Mouse (Mus musculus): ENCODE measurements around the gene Hnrnph3. TPM values are rescaled to one million over a fixed set of nuclear protein-coding genes. Genes with fewer than 3 reads are reported as not detected.

Hnrnph3 gene
- polyA plus RNA-seq, 1 experiment from 2014 or later, result 116 TPM

GRCm38 (mm10) chr10:63026795-63027160, 2.8 kb upstream of the Hnrnph3 start:
- ATAC-seq (ENCODE audit: insufficient number of reproducible peaks, low FRiP score, low TSS enrichment, low read depth), result no peak
- DNase-seq (ENCODE audit: low spot score), result no peak
- Histone ChIP-seq H3K9ac (ENCODE audit: low read length) (no peak overlapping the region), H3K36me3 (ENCODE audit: control insufficient read depth, insufficient read depth, low read length) (no peaks in the 10 kb centered on the region), H3K4me2 (ENCODE audit: low read depth, severe bottlenecking) (no peak overlapping the region), H3K27me3 (ENCODE audit: control insufficient read depth, insufficient read depth, low read length) (no peaks in the 10 kb centered on the region), H3K4me1 (ENCODE audit: control insufficient read depth, insufficient read depth, low read length) (peaks cover 5% of the 10 kb centered on the region), H3K4me3 (ENCODE audit: low read depth, low read length) (no peak overlapping the region), H3K9me3 (ENCODE audit: control insufficient read depth, low read length) (no peaks in the 10 kb centered on the region), H3K27ac (replicated peaks; ENCODE audit: low read depth, low read length) (no peak overlapping the region)
- 90% methylated on average over 6 of the region's 6 CpGs for WGBS

- Histone ChIP-seq H3K4me2 (ENCODE audit: low read depth, severe bottlenecking) (0 out of 2 replicates have a peak overlapping the region, but pooled peaks have one; percentile 8), H3K36me3 (ENCODE audit: control insufficient read depth, insufficient read depth, low read length) (no peaks in the 10 kb centered on the region)
Measured at GRCm38 (mm10) chr10:63026156-63026794, 2.3 kb upstream of the Hnrnph3 start.

GRCm38 (mm10) chr10:63025491-63026011, 1.5 kb upstream of the Hnrnph3 start:
- Histone ChIP-seq H3K36me3 (ENCODE audit: control insufficient read depth, insufficient read depth, low read length) (no peaks in the 10 kb centered on the region), H3K9ac (ENCODE audit: low read length) (no peak overlapping the region; the same call in 1 of the 2 replicates), H3K27ac (replicated peaks; ENCODE audit: low read depth, low read length) (peak overlapping the region; percentile 99), H3K4me3 (ENCODE audit: low read depth, low read length) (no peak overlapping the region), H3K9me3 (ENCODE audit: control insufficient read depth, low read length) (no peaks in the 10 kb centered on the region), H3K27me3 (ENCODE audit: control insufficient read depth, insufficient read depth, low read length) (no peaks in the 10 kb centered on the region), H3K4me2 (ENCODE audit: low read depth, severe bottlenecking) (no peak overlapping the region), H3K4me1 (ENCODE audit: control insufficient read depth, insufficient read depth, low read length) (peaks cover 10% of the 10 kb centered on the region)
- ATAC-seq (ENCODE audit: insufficient number of reproducible peaks, low FRiP score, low TSS enrichment, low read depth), result no peak
- WGBS, result 61% methylated on average over 6 of the region's 6 CpGs
- peak; percentile 31 for DNase-seq (ENCODE audit: low spot score)

More at GRCm38 (mm10) chr10:63026156-63026794, 2.3 kb upstream of the Hnrnph3 start:
- H3K27me3 ChIP-seq (ENCODE audit: control insufficient read depth, insufficient read depth, low read length), result no peaks in the 10 kb centered on the region
- peaks cover 6% of the 10 kb centered on the region for H3K4me1 ChIP-seq (ENCODE audit: control insufficient read depth, insufficient read depth, low read length)
- H3K9me3 ChIP-seq (ENCODE audit: control insufficient read depth, low read length), result no peaks in the 10 kb centered on the region
- H3K9ac ChIP-seq (ENCODE audit: low read length), result no peak overlapping the region
- H3K4me3 ChIP-seq (ENCODE audit: low read depth, low read length), result no peak overlapping the region
- DNase-seq (ENCODE audit: low spot score), result peak; percentile 34
- 38% methylated on average over 8 of the region's 8 CpGs for WGBS
- ATAC-seq (ENCODE audit: insufficient number of reproducible peaks, low FRiP score, low TSS enrichment, low read depth), result no peak
- H3K27ac ChIP-seq (replicated peaks; ENCODE audit: low read depth, low read length), result no peak overlapping the region

- Histone ChIP-seq H3K36me3 (ENCODE audit: control insufficient read depth, insufficient read depth, low read length) (no peaks in the 10 kb centered on the region), H3K27ac (replicated peaks; ENCODE audit: low read depth, low read length) (peak overlapping the region; percentile 99), H3K27me3 (ENCODE audit: control insufficient read depth, insufficient read depth, low read length) (no peaks in the 10 kb centered on the region), H3K9ac (ENCODE audit: low read length) (peak overlapping the region; percentile 99), H3K9me3 (ENCODE audit: control insufficient read depth, low read length) (no peaks in the 10 kb centered on the region), H3K4me2 (ENCODE audit: low read depth, severe bottlenecking) (peak overlapping the region; percentile 51), H3K4me1 (ENCODE audit: control insufficient read depth, insufficient read depth, low read length) (peaks cover 12% of the 10 kb centered on the region), H3K4me3 (ENCODE audit: low read depth, low read length) (peak overlapping the region; percentile 95)
- DNase-seq (ENCODE audit: low spot score) (no peak), ATAC-seq (ENCODE audit: insufficient number of reproducible peaks, low FRiP score, low TSS enrichment, low read depth) (no peak)
- 39% methylated on average over 2 of the region's 2 CpGs for WGBS
Measured at GRCm38 (mm10) chr10:63025016-63025415, 999 bp upstream of the Hnrnph3 start.

GRCm38 (mm10) chr10:63024580-63024910, 528 bp upstream of the Hnrnph3 start:
- H3K9ac ChIP-seq (ENCODE audit: low read length), result peak overlapping the region; percentile 99
- under 1% methylated on average over 8 of the region's 8 CpGs for WGBS
- peaks cover 12% of the 10 kb centered on the region for H3K4me1 ChIP-seq (ENCODE audit: control insufficient read depth, insufficient read depth, low read length)
- peak; percentile 55; the same call in 1 of the 2 replicates for ATAC-seq (ENCODE audit: insufficient number of reproducible peaks, low FRiP score, low TSS enrichment, low read depth)
- peak; percentile 74 for DNase-seq (ENCODE audit: low spot score)
- peak overlapping the region; percentile 95 for H3K4me3 ChIP-seq (ENCODE audit: low read depth, low read length)
- peak overlapping the region; percentile 51 for H3K4me2 ChIP-seq (ENCODE audit: low read depth, severe bottlenecking)
- H3K27ac ChIP-seq (replicated peaks; ENCODE audit: low read depth, low read length), result peak overlapping the region; percentile 99
- H3K9me3 ChIP-seq (ENCODE audit: control insufficient read depth, low read length), result no peaks in the 10 kb centered on the region
- H3K27me3 ChIP-seq (ENCODE audit: control insufficient read depth, insufficient read depth, low read length), result no peaks in the 10 kb centered on the region
- H3K36me3 ChIP-seq (ENCODE audit: control insufficient read depth, insufficient read depth, low read length), result no peaks in the 10 kb centered on the region

- 0% methylated on average over 65 of the region's 68 CpGs for WGBS
- peaks cover 12% of the 10 kb centered on the region for H3K4me1 ChIP-seq (ENCODE audit: control insufficient read depth, insufficient read depth, low read length)
Measured at GRCm38 (mm10) chr10:63023121-63023748, 782 bp downstream of the Hnrnph3 start.

GRCm38 (mm10) chr10:63022541-63023120, 1.4 kb downstream of the Hnrnph3 start:
- no peak for DNase-seq (ENCODE audit: low spot score)
- WGBS, result under 1% methylated on average over 27 of the region's 27 CpGs
- Histone ChIP-seq H3K9ac (ENCODE audit: low read length) (peak overlapping the region; percentile 99), H3K4me1 (ENCODE audit: control insufficient read depth, insufficient read depth, low read length) (peaks cover 12% of the 10 kb centered on the region), H3K36me3 (ENCODE audit: control insufficient read depth, insufficient read depth, low read length) (no peaks in the 10 kb centered on the region), H3K27me3 (ENCODE audit: control insufficient read depth, insufficient read depth, low read length) (no peaks in the 10 kb centered on the region), H3K4me3 (ENCODE audit: low read depth, low read length) (peak overlapping the region; percentile 95), H3K4me2 (ENCODE audit: low read depth, severe bottlenecking) (peak overlapping the region; percentile 51), H3K9me3 (ENCODE audit: control insufficient read depth, low read length) (no peaks in the 10 kb centered on the region), H3K27ac (replicated peaks; ENCODE audit: low read depth, low read length) (peak overlapping the region; percentile 99)
- ATAC-seq (ENCODE audit: insufficient number of reproducible peaks, low FRiP score, low TSS enrichment, low read depth), result no peak

More at GRCm38 (mm10) chr10:63023121-63023748, 782 bp downstream of the Hnrnph3 start:
- H3K27me3 ChIP-seq (ENCODE audit: control insufficient read depth, insufficient read depth, low read length), result no peaks in the 10 kb centered on the region
- peak overlapping the region; percentile 95 for H3K4me3 ChIP-seq (ENCODE audit: low read depth, low read length)
- peak overlapping the region; percentile 99 for H3K27ac ChIP-seq (replicated peaks; ENCODE audit: low read depth, low read length)
- no peaks in the 10 kb centered on the region for H3K36me3 ChIP-seq (ENCODE audit: control insufficient read depth, insufficient read depth, low read length)
- H3K9me3 ChIP-seq (ENCODE audit: control insufficient read depth, low read length), result no peaks in the 10 kb centered on the region
- peak overlapping the region; percentile 99 for H3K9ac ChIP-seq (ENCODE audit: low read length)
- DNase-seq (ENCODE audit: low spot score) (peak; percentile 77), ATAC-seq (ENCODE audit: insufficient number of reproducible peaks, low FRiP score, low TSS enrichment, low read depth) (peak; percentile 63)
- peak overlapping the region; percentile 51 for H3K4me2 ChIP-seq (ENCODE audit: low read depth, severe bottlenecking)

GRCm38 (mm10) chr10:63021702-63022101, 2.3 kb downstream of the Hnrnph3 start:
- 62% methylated on average over 4 of the region's 4 CpGs for WGBS
- DNase-seq (ENCODE audit: low spot score) (no peak), ATAC-seq (ENCODE audit: insufficient number of reproducible peaks, low FRiP score, low TSS enrichment, low read depth) (no peak)
- H3K9me3 ChIP-seq (ENCODE audit: control insufficient read depth, low read length), result no peaks in the 10 kb centered on the region
- H3K27me3 ChIP-seq (ENCODE audit: control insufficient read depth, insufficient read depth, low read length), result no peaks in the 10 kb centered on the region
- no peak overlapping the region for H3K9ac ChIP-seq (ENCODE audit: low read length)
- peaks cover 12% of the 10 kb centered on the region for H3K4me1 ChIP-seq (ENCODE audit: control insufficient read depth, insufficient read depth, low read length)
- H3K4me3 ChIP-seq (ENCODE audit: low read depth, low read length), result peak overlapping the region; percentile 95
- peak overlapping the region; percentile 51 for H3K4me2 ChIP-seq (ENCODE audit: low read depth, severe bottlenecking)
- no peaks in the 10 kb centered on the region; the same call in 1 of the 2 replicates for H3K36me3 ChIP-seq (ENCODE audit: control insufficient read depth, insufficient read depth, low read length)
- no peak overlapping the region for H3K27ac ChIP-seq (replicated peaks; ENCODE audit: low read depth, low read length)

Measured in limb, embryonic 11.5 days (tissue).